Mouse (Mus musculus): Measurements from ENCODE around the gene Chst11.

DNA sequence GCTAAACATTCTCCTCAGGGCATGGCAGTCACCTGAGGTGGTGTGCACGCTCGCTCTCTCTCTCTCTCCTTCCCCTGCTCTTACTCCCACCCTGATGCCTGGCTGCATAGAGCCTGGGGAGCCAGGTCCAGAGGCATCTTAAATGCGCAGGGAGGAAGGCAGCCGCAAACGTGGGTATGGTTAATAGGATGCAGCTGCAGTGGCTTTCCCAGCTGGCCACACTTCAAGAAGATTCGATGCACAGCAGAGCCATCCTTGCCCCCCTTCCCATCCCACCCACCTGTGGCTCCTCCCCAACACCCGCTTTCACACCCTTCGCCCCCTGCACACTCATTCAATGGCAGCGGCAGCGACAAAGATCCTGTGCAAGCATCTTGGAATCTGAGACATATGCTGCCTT lies 95.6 kb downstream of the Chst11 start:
- TF ChIP-seq CTCF (IDR thresholded peaks at IDR 0.05; ENCODE audit: insufficient read depth, low read length) (no peak), POLR2A (IDR thresholded peaks at IDR 0.05; ENCODE audit: borderline replicate concordance, extremely low read depth, low read depth, low read length) (no peak)
